ENCODE assay signal across 21 mouse cellular contexts in the genomic region with DNA sequence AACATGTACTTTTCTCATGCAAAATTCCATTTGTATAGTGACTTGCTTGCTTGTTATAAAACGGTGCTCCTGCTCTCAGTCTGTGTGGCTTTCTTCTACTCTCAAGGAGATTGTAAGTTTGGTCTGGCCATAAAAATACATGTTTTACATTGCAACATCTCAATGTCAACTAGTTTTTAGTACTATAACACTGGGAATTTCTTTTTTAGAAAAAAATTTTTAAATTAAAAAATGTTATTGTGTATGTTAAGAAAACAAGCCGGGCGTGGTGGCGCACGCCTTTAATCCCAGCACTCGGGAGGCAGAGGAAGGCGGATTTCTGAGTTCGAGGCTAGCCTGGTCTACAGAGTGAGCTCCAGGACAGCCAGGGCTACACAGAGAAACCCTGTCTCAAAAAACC. TPM values are rescaled to one million over a fixed set of nuclear protein-coding genes. Genes with fewer than 3 reads are reported as not detected.
DNase-seq lines count a peak whose midpoint lies in the region; TF ChIP-seq lines count a peak whose summit lies in the region.
"Not testable (repeated sequence)": the region's sequence is repeated elsewhere in the genome, so short reads cannot be mapped to it uniquely, and the experiment has no call there.
"Had no signal": no experiment of that assay in that cellular context is flagged by ENCODE, and none has a peak within 500 bp of the region (broad histone marks: within the 10 kb centered on the region; RNA-seq: fewer than 3 reads in every experiment).

A gene (plus strand): TSS at position 301 of the 400 bp plus-strand sequence.

- not testable (repeated sequence) for TF ChIP-seq POLR2A in ES-Bruce4 (IDR thresholded peaks at IDR 0.05; ENCODE audit: insufficient read depth, low read length)

- peak within 1 kb of the TSS; percentile 68 for H3K9ac ChIP-seq in ES-Bruce4 (ENCODE audit: low read depth, poor library complexity, severe bottlenecking)
- peak within 1 kb of the TSS; percentile 28; the same call in 1 of the 2 replicates for H3K9ac ChIP-seq in ES-E14 (ENCODE audit: insufficient read depth, low read depth, low read length, poor library complexity, severe bottlenecking)

- not testable (repeated sequence) for H3K9me3 ChIP-seq in E14TG2a.4 (ENCODE audit: low read length); ES-Bruce4 (replicated peaks; ENCODE audit: control insufficient read depth, insufficient read depth, low read length, poor library complexity, severe bottlenecking); ES-E14 (ENCODE audit: control insufficient read depth, insufficient read depth, low read depth, low read length); forebrain, embryonic 10.5 days

- in situ Hi-C loops in ES-E14 (cut with MboI; ENCODE audit: low sequenced_read_pairs in 2 of 2, unreplicated experiment in 2 of 2): loop anchor here (5.0 to 10.0 kb wide), 2 partner anchors 245 to 247 kb away; no protein-coding TSS in a partner anchor

- TF ChIP-seq EP300 in ES-Bruce4 (IDR thresholded peaks at IDR 0.05; ENCODE audit: insufficient read depth, low read depth, low read length): not testable (repeated sequence)

- H3K4me1 ChIP-seq in E14TG2a.4 (replicated peaks; ENCODE audit: low read depth, low read length) (peaks cover 66% of the 10 kb centered on the region), ES-E14 (ENCODE audit: control insufficient read depth in 2 of 2, insufficient read depth in 2 of 2, low read length in 2 of 2, poor library complexity in 1 of 2) (peaks cover 5 to 19% of the 10 kb centered on the region in 2 experiments)
- H3K4me1 ChIP-seq in ES-Bruce4 (ENCODE audit: control insufficient read depth, insufficient read depth, low read length): not testable (repeated sequence)
- peaks cover 45% of the 10 kb centered on the region for H3K4me1 ChIP-seq in forebrain, embryonic 10.5 days

- not testable (repeated sequence) for H3K36me3 ChIP-seq in E14TG2a.4 (ENCODE audit: insufficient read depth, low read length); ES-Bruce4 (ENCODE audit: control insufficient read depth, insufficient read depth, low read length, poor library complexity, severe bottlenecking); ES-E14 (ENCODE audit: control insufficient read depth, insufficient read depth, low read length, poor library complexity, severe bottlenecking); forebrain, embryonic 10.5 days (replicated peaks)

- not testable (repeated sequence) for DNase-seq in ES-E14 (ENCODE audit: low read depth, low spot score); forebrain, embryonic 10.5 days (ENCODE audit: extremely low spot score, low spot score)

- not testable (repeated sequence) for H3K27me3 ChIP-seq in E14TG2a.4 (ENCODE audit: insufficient read depth, low read length); ES-Bruce4 (ENCODE audit: control insufficient read depth, insufficient read depth, low read length, poor library complexity, severe bottlenecking); forebrain, embryonic 10.5 days (ENCODE audit: poor library complexity, severe bottlenecking)

- H3K27ac ChIP-seq in ES-Bruce4 (ENCODE audit: insufficient read depth, low read length) (peak within 1 kb of the TSS; percentile 96), ES-E14 (ENCODE audit: insufficient read depth, low read depth, low read length, poor library complexity, severe bottlenecking) (peak within 1 kb of the TSS; percentile 98)
- peak within 1 kb of the TSS; percentile 66 for H3K27ac ChIP-seq in forebrain, embryonic 10.5 days

- TF ChIP-seq CTCF in E14TG2a.4 (conservative IDR thresholded peaks at IDR 0.05; ENCODE audit: low read length); ES-Bruce4 (IDR thresholded peaks at IDR 0.05; ENCODE audit: low read depth, low read length): not testable (repeated sequence)

- 0 out of 2 replicates have a peak within 1 kb of the TSS, but pooled peaks have one; percentile 24 for H3K4me3 ChIP-seq in E14TG2a.4 (replicated peaks; ENCODE audit: low read length)
- H3K4me3 ChIP-seq in ES-Bruce4 (ENCODE audit: low read depth, low read length): peak within 1 kb of the TSS; percentile 21; the same call in 1 of the 2 replicates
- H3K4me3 ChIP-seq in ES-E14 (ENCODE audit: insufficient read depth in 1 of 2, low read depth in 1 of 2, low read length in 2 of 2, poor library complexity in 1 of 2, severe bottlenecking in 1 of 2); forebrain, embryonic 10.5 days: not testable (repeated sequence)

- 81% methylated on average over 8 of the region's 8 CpGs for WGBS in forebrain, embryonic 10.5 days

RNA-seq across cellular contexts. Expression of the gene that starts here (rescaled TPM):
- polyA plus RNA-seq in ES-Bruce4 (2011; ENCODE audit: insufficient read depth, insufficient read length, low read depth, missing spikeins): not detected in 2 replicates
- not detected in 2 replicates for total RNA-seq in ES-E14 (2012; rRNA removed)
- not detected in 2 replicates for polyA plus RNA-seq in forebrain, embryonic 10.5 days (2016; fragmentation: Nextera tagmentation; extraction: Ambion mirVana)
- total RNA-seq: adrenal gland, adult 18-20 months; adrenal gland, adult 2 months; adrenal gland, adult 8-10 months; adrenal gland, postnatal 10 days; adrenal gland, postnatal 14 days; adrenal gland, postnatal 25 days; adrenal gland, postnatal 36 days; adrenal gland, postnatal 4 days; CH12.LX; G1E; MEL had no signal
- polyA plus RNA-seq: activated CD4-positive, CD25-positive, alpha-beta regulatory T cell, adult 4 months; adrenal gland, adult 2 months; brain, embryonic 14.5 days; C2C12; CD4-positive, CD25-positive, alpha-beta regulatory T cell, adult 4 months; cerebellum, adult 2 months; G1E; Patski had no signal
